9 mouse cellular contexts compared by ENCODE assay signal in genomic region chr10:120270777-120271176, GRCm38 (mm10). TPM values are rescaled to one million over a fixed set of nuclear protein-coding genes. Genes with fewer than 3 reads are reported as not detected.
A peak's percentile ranks its signal among the peaks of the same experiment; 100 is the strongest.
DNase-seq lines count a peak whose midpoint lies in the region; ATAC-seq and TF ChIP-seq lines count a peak whose summit lies in the region.
"Had no signal": no experiment of that assay in that cellular context is flagged by ENCODE, and none has a peak within 500 bp of the region (broad histone marks: within the 10 kb centered on the region; RNA-seq: fewer than 3 reads in every experiment).

No protein-coding gene starts in this region.

- no peaks in the 10 kb centered on the region for H3K9me3 ChIP-seq in intestine, postnatal 0 days (ENCODE audit: control insufficient read depth)
- no peaks in the 10 kb centered on the region for H3K9me3 ChIP-seq in intestine, embryonic 15.5 days
- H3K9me3 ChIP-seq in limb, embryonic 13.5 days: 0 out of 2 replicates have a peak, but pooled peaks cover 3% of the 10 kb centered on the region
- H3K9me3 ChIP-seq in midbrain, embryonic 16.5 days (replicated peaks; ENCODE audit: control insufficient read depth, low read length, poor library complexity, severe bottlenecking): no peaks in the 10 kb centered on the region
- H3K9me3 ChIP-seq: stomach, embryonic 15.5 days had no signal

- no peak for ATAC-seq in intestine, postnatal 0 days
- no peak for ATAC-seq in intestine, embryonic 15.5 days
- no peak for ATAC-seq in limb, embryonic 13.5 days (ENCODE audit: low FRiP score, low read depth)
- no peak for ATAC-seq in midbrain, embryonic 16.5 days

- no peak overlapping the region for H3K27ac ChIP-seq in intestine, postnatal 0 days (ENCODE audit: low read depth, low read length)
- H3K27ac ChIP-seq in intestine, embryonic 15.5 days: no peak overlapping the region
- 0 out of 2 replicates have a peak overlapping the region, but pooled peaks have one; percentile 87 for H3K27ac ChIP-seq in limb, embryonic 13.5 days
- no peak overlapping the region for H3K27ac ChIP-seq in midbrain, embryonic 16.5 days (ENCODE audit: low read length)
- H3K27ac ChIP-seq: stomach, embryonic 15.5 days had no signal

- no peaks in the 10 kb centered on the region for H3K27me3 ChIP-seq in intestine, postnatal 0 days (replicated peaks; ENCODE audit: control insufficient read depth, insufficient read depth, low read length)
- no peaks in the 10 kb centered on the region for H3K27me3 ChIP-seq in intestine, embryonic 15.5 days (replicated peaks)
- H3K27me3 ChIP-seq in limb, embryonic 13.5 days: no peaks in the 10 kb centered on the region
- H3K27me3 ChIP-seq in midbrain, embryonic 16.5 days (ENCODE audit: control insufficient read depth, insufficient read depth, low read depth, low read length): no peaks in the 10 kb centered on the region
- H3K27me3 ChIP-seq: stomach, embryonic 15.5 days had no signal

- no peak overlapping the region for H3K9ac ChIP-seq in intestine, postnatal 0 days (ENCODE audit: low read depth, low read length)
- no peak overlapping the region for H3K9ac ChIP-seq in intestine, embryonic 15.5 days
- H3K9ac ChIP-seq in limb, embryonic 13.5 days: no peak overlapping the region
- H3K9ac ChIP-seq in midbrain, embryonic 16.5 days (ENCODE audit: low read depth, low read length): no peak overlapping the region
- H3K9ac ChIP-seq: stomach, embryonic 15.5 days had no signal

- peak; percentile 84 for DNase-seq in CD4-positive, CD25-positive, alpha-beta regulatory T cell, adult 2 months (ENCODE audit: low read depth, low spot score)
- DNase-seq in MEL-GATA-1-ER (ENCODE audit: extremely low read depth, low read depth): peak; percentile 66
- peak; percentile 59 for DNase-seq in forelimb bud, embryonic 11.5 days (ENCODE audit: low read depth, low spot score)
- DNase-seq in spleen, postnatal 36 days (ENCODE audit: low spot score in 2 of 2): peak; percentile 47 to 49

- no peak overlapping the region for H3K4me3 ChIP-seq in intestine, postnatal 0 days (ENCODE audit: low read depth, low read length)
- H3K4me3 ChIP-seq in intestine, embryonic 15.5 days (replicated peaks): no peak overlapping the region
- H3K4me3 ChIP-seq in limb, embryonic 13.5 days: no peak overlapping the region
- no peak overlapping the region for H3K4me3 ChIP-seq in midbrain, embryonic 16.5 days (ENCODE audit: low read depth, low read length)
- H3K4me3 ChIP-seq: stomach, embryonic 15.5 days had no signal

- peak; percentile 83 for TF ChIP-seq CTCF in intestine, postnatal 0 days (IDR thresholded peaks at IDR 0.05; ENCODE audit: low read depth)

- 78% methylated on average over 4 of the region's 4 CpGs for WGBS in intestine, postnatal 0 days
- 81% methylated on average over 4 of the region's 4 CpGs for WGBS in intestine, embryonic 15.5 days
- 78% methylated on average over 4 of the region's 4 CpGs for WGBS in limb, embryonic 13.5 days
- WGBS in midbrain, embryonic 16.5 days: 81% methylated on average over 4 of the region's 4 CpGs

- no peak overlapping the region for H3K4me2 ChIP-seq in intestine, postnatal 0 days (replicated peaks; ENCODE audit: low read depth)
- no peak overlapping the region for H3K4me2 ChIP-seq in intestine, embryonic 15.5 days (replicated peaks)
- H3K4me2 ChIP-seq in limb, embryonic 13.5 days (replicated peaks): no peak overlapping the region
- H3K4me2 ChIP-seq in midbrain, embryonic 16.5 days (ENCODE audit: low read length): no peak overlapping the region

- no peaks in the 10 kb centered on the region for H3K36me3 ChIP-seq in intestine, postnatal 0 days (ENCODE audit: control insufficient read depth, insufficient read depth)
- H3K36me3 ChIP-seq in intestine, embryonic 15.5 days: no peaks in the 10 kb centered on the region
- no peaks in the 10 kb centered on the region for H3K36me3 ChIP-seq in limb, embryonic 13.5 days
- H3K36me3 ChIP-seq in midbrain, embryonic 16.5 days (ENCODE audit: control insufficient read depth, insufficient read depth, low read length): no peaks in the 10 kb centered on the region
- H3K36me3 ChIP-seq: stomach, embryonic 15.5 days had no signal

- no peaks in the 10 kb centered on the region for H3K4me1 ChIP-seq in intestine, postnatal 0 days (replicated peaks; ENCODE audit: control insufficient read depth, insufficient read depth, low read length)
- peaks cover 9% of the 10 kb centered on the region; the same call in 1 of the 2 replicates for H3K4me1 ChIP-seq in intestine, embryonic 15.5 days (replicated peaks)
- H3K4me1 ChIP-seq in limb, embryonic 13.5 days: peaks cover 58% of the 10 kb centered on the region
- peaks cover 5% of the 10 kb centered on the region; the same call in 1 of the 2 replicates for H3K4me1 ChIP-seq in midbrain, embryonic 16.5 days (ENCODE audit: control insufficient read depth, insufficient read depth, low read length)

RNA-seq across cellular contexts. Expression of gene Llph, which starts 43.9 kb away (rescaled TPM):
- 40.6 and 49.3 TPM in 2 replicates for polyA plus RNA-seq in intestine, postnatal 0 days (2015; fragmentation: Nextera tagmentation; extraction: Ambion mirVana)
- 53.6 and 56.0 TPM in 2 replicates for polyA plus RNA-seq in intestine, embryonic 15.5 days (2015; fragmentation: Nextera tagmentation; extraction: Ambion mirVana)
- polyA plus RNA-seq in limb, embryonic 13.5 days (2015; fragmentation: Nextera tagmentation; extraction: Ambion mirVana): 48.5 and 50.7 TPM in 2 replicates
- 31.8 and 32.7 TPM in 2 replicates for polyA plus RNA-seq in midbrain, embryonic 16.5 days (2015; fragmentation: Nextera tagmentation; extraction: Ambion mirVana)
